Mouse (Mus musculus) cerebellum, adult 2 months (tissue): ENCODE measurements around the gene Gm21969.

Experiments
- CTCF ChIP-seq: fragments of 200-500 bp; IDR thresholded peaks from 2 replicates; pipeline ENCODE4 v1.5.1; 2011; ENCODE audit warnings: low read depth, mild to moderate bottlenecking, control low read depth, low read length, moderate library complexity, borderline replicate concordance; ENCODE audit not compliant: insufficient read depth
- POLR2A ChIP-seq: fragments of 200-500 bp; IDR thresholded peaks from 2 replicates; pipeline ENCODE4 v1.6.1; 2011; ENCODE audit warnings: low read length, control low read depth, borderline replicate concordance; ENCODE audit not compliant: insufficient read depth

- no peak for TF ChIP-seq CTCF
- TF ChIP-seq POLR2A = no peak
These were observed 18.3 kb upstream of the Gm21969 start for GRCm38 (mm10) chr4:139584704-139585103.
